Mouse (Mus musculus): Measurements from ENCODE around the gene Nox3.

Nox3 gene

GRCm38 (mm10) chr17:3696161-3696560 lies at the start of gene Nox3:
TSS of gene Nox3 (minus strand) at chr17:3696261.
- no peak for DNase-seq (ENCODE audit: low spot score in 2 of 2)

DNA sequence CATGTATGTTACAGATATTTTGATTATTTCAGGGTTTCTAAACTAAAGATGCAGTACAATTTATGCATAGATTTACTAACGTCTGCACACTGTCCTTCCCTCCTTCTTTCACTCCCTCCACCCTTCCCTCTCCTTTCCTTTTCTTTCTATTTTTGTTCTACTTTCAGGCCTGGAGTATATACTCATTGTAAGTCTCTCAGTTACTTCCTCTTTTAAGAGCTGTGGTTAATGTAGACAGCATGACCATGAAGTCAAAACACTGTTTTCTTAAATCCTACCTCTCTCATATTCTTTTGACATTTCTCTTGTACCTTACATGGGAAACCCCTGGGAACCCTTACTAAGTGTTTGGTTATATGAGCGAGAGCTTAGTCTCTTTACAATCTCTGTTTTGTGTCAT lies 48.3 kb upstream of the Nox3 start:
- DNase-seq (ENCODE audit: low spot score in 2 of 2), result no peak

GRCm38 (mm10) chr17:3736936-3737335 lies 40.9 kb upstream of the Nox3 start:
- no peak for DNase-seq (ENCODE audit: low spot score in 2 of 2)

GRCm38 (mm10) chr17:3734286-3734685 lies 38.2 kb upstream of the Nox3 start:
- no peak for DNase-seq (ENCODE audit: low spot score in 2 of 2)

- no peak for DNase-seq (ENCODE audit: low spot score in 2 of 2)
Observed at GRCm38 (mm10) chr17:3705350-3705930, 9.4 kb upstream of the Nox3 start.

GRCm38 (mm10) chr17:3702320-3702719 lies 6.3 kb upstream of the Nox3 start:
- DNase-seq (ENCODE audit: low spot score in 2 of 2), result no peak

DNA sequence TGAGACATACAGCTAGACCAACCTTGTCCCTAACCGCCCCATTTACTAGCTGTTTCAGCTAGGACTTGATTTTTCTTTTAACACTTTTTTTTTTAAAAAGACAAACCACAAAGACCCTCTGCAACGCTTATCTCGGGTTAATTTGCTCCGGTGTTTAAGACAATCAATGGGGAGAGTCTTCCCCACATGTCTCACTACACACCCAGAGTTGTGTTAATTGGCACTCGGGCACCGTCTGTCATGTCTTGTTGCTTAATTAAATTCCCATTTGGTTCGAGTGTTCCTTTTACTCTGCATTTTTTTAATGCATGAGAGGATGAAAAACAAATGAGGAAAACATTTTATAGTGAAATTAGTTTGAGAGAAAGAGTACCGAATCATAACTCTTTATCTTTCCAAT lies 3.2 kb downstream of the Nox3 start:
- no peak for DNase-seq (ENCODE audit: low spot score in 2 of 2)

GRCm38 (mm10) chr17:3690499-3691258 lies 5.4 kb downstream of the Nox3 start:
- no peak for DNase-seq (ENCODE audit: low spot score in 2 of 2)

GRCm38 (mm10) chr17:3683662-3684061 lies 12.4 kb downstream of the Nox3 start:
- DNase-seq (ENCODE audit: low spot score in 2 of 2), result no peak

GRCm38 (mm10) chr17:3669226-3669625 lies 26.8 kb downstream of the Nox3 start:
- no peak for DNase-seq (ENCODE audit: low spot score in 2 of 2)

GRCm38 (mm10) chr17:3667287-3667686 lies 28.8 kb downstream of the Nox3 start:
- no peak for DNase-seq (ENCODE audit: low spot score in 2 of 2)

- no peak for DNase-seq (ENCODE audit: low spot score in 2 of 2)
Observed at GRCm38 (mm10) chr17:3665321-3665720, 30.7 kb downstream of the Nox3 start.

GRCm38 (mm10) chr17:3659497-3659896 lies 36.6 kb downstream of the Nox3 start:
- no peak for DNase-seq (ENCODE audit: low spot score in 2 of 2)

DNA sequence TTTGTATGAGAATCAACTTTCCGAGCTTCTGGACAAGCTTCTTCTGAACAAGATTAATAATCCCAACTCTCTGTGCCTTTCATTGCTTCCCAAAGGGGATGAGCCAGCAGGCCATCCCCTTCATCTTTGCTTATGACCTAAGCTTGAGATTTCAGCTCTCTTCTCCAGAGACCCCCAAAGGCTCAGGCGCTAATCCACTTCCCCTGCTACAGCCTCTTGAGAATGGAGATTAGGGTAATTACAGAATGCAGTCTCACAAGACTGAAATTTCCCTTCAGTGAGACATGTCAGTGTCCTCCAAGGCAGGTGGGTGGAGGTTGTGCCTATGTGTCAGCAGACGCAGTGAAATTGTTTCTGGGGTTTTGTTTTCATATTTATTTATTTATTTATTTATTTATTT lies 45.7 kb downstream of the Nox3 start:
- DNase-seq (ENCODE audit: low spot score in 2 of 2), result no peak

GRCm38 (mm10) chr17:3643582-3643981 lies 52.5 kb downstream of the Nox3 start:
- DNase-seq (ENCODE audit: low spot score in 2 of 2), result no peak

DNA sequence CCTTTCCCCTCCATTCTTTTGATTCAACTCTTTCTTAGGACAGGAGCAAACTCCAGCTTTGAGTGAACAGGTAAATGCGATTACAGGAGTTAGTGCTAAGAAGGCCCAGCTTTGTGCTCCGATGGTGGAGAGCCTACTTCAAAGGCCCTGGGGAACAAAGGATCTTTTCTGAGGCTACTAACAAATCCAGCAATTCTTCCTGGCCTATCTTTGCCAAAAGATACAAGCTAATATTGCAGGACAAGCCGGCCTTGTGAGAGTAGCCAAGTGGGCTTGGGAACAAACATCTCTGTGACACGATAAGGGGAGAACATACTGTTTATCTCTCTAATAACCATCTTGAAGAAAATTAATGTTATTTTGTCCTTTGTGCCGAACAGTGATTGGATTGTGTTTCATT lies 54.6 kb downstream of the Nox3 start:
- no peak for DNase-seq (ENCODE audit: low spot score in 2 of 2)

GRCm38 (mm10) chr17:3638757-3639156 lies 57.3 kb downstream of the Nox3 start:
- DNase-seq (ENCODE audit: low spot score in 2 of 2), result no peak

DNA sequence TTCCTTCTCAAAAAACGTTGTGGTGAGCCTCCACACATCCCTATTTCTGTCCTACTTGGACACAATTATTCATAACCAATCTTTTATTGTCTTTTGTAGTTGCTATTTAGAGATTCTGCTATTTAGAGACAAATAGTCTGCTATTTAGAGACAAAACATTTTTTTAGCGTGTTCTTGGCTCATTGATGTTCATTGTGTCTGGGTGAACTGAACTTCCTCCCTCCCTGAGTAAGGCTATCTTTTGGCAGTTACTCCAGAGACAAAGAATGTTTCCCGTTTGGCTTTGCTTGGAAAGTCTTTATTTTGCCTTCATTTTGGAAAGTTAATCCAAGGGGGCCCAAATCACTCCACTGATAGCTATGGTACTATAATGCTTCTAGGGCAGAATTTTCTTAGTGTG lies 63.6 kb downstream of the Nox3 start:
- no peak for DNase-seq (ENCODE audit: low spot score in 2 of 2)

DNA sequence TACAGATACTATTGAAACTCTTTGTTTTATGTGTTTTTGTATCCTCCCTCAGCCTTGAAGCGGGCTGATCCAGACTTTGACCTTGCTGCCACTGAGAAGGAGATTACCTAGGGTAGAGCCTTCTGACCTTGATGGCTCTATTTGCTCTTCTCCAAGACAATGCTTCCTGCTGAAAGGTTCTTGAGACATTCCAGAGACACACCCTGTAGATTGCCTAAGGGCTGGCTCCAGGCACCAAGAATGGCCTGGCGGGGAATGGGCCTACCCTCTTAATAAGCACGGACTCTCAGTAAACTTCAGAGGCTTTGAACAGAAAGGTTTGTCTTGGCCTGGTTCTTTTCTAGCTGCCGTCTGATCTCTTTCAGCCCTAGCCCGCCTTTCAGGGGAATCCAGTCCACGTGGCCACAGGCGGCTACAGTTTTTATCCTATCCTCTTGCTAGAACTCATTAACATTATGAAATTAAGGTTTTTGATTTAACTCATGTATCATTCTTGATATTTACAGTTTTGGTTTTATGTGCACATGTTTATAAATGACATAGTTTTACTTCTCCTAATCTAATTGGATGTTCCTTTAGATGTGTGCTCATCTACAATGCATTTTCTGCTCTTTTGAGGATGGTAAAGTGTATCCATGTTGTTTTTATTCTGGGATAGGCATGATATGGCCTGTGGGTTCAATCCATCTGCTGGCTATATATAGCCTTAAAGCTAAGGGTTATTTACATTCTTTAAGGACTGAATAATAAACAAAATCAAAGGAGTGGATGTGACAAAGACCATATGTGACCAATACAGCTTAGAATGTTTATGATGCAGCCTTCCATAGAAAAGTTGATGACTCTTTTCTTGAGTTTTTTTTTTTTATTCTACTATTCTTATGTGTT lies 79.5 kb downstream of the Nox3 start:
- no peak for DNase-seq (ENCODE audit: low spot score in 2 of 2)

DNA sequence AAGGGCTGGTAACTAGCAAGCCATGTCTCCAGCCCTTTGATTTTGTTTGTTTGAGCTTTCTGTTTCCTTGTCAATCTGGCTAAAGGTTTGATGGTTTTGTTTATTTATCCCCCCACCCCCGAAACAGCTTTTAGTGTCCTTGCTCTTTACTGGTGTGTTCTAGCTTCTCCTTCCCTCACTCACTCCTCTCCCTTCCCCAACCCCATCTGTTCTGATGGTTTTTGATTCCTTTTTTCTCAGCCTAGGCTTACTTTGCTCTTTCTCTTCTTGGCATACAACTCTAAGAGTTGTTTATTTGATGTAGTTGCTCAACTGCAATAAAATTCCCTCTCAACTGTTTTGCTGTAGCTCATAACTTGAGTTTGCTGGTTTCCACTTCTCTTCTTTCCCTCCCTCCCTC lies 80.5 kb downstream of the Nox3 start:
- DNase-seq (ENCODE audit: low spot score in 2 of 2), result no peak

- DNase-seq (ENCODE audit: low spot score in 2 of 2), result no peak
Observed at GRCm38 (mm10) chr17:3611781-3612075, 84.3 kb downstream of the Nox3 start.

DNA sequence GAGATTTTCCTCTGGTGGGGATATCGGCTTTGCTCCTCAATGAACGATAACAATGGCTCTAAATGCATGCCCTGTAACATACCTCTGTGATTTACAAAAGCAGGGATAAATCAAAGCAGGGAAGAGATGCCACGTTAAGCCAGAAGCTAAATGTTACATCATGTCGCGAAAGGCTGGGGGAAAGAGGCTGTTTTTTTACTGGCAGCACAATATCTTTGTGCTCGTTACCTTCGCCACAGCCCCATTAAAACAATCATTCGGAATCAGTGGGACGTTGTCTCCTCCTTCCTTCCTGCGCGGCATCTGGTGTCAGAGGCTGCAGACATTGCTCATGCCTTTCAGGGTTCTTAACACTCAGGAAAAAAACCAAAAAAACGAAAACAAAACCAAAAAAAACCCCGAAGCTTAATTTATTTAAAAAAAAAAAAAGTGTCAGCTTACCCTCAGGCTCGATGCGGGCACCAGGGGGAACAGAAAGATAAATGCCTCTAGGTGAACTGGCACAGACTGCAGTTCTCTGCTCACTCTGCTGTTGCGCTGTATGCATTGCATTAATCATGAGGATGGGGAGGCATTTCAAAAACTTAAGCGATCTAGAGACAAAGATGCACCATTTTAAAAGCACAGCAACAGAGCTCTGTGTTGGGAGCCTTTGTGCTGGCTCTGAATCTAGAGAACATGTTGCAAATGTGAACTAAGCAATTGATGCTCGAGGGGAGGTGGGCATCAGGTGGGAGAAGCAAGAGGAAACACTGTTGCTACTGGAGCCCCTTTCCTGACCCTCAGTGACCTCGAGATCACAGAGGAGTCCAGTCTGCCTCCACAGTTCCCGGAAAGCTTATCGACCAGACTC lies 84.9 kb downstream of the Nox3 start:
- no peak for DNase-seq (ENCODE audit: low spot score in 2 of 2)
